Mouse (Mus musculus) spleen, adult 2 months (tissue): ENCODE measurements around the gene B4galt7. TPM values are rescaled to one million over a fixed set of nuclear protein-coding genes. Genes with fewer than 3 reads are reported as not detected.
"Not testable (repeated sequence)": the region's sequence is repeated elsewhere in the genome, so short reads cannot be mapped to it uniquely, and the experiment has no call there.

Experiments used
- DNase-seq, 2 experiments: peaks; one replicate each; pipeline versions ENCODE4 v3.0.0 to v3.0.0-alpha.2; 2012 to 2021; ENCODE audit warnings: low spot score in 2 of 2, low read depth in 1 of 2
- H3K27ac ChIP-seq: fragments of 200-500 bp; 2 replicates; pipeline ENCODE4 v1.5.1; 2012; ENCODE audit warnings: low read length, inconsistent platforms; ENCODE audit not compliant: insufficient read depth
- H3K27me3 ChIP-seq: fragments of 200-500 bp; 2 replicates; pipeline ENCODE4 v1.6.1; 2012; ENCODE audit warnings: mild to moderate bottlenecking, moderate library complexity, low read length, inconsistent platforms; ENCODE audit not compliant: control insufficient read depth, insufficient read depth
- H3K36me3 ChIP-seq: fragments of 200-500 bp; 2 replicates; pipeline ENCODE4 v1.6.1; 2012; ENCODE audit warnings: mild to moderate bottlenecking, low read length, inconsistent platforms; ENCODE audit not compliant: control insufficient read depth, insufficient read depth
- H3K4me1 ChIP-seq: fragments of 200-500 bp; 2 replicates; pipeline ENCODE4 v1.6.1; 2011; ENCODE audit warnings: inconsistent platforms; ENCODE audit not compliant: control insufficient read depth, insufficient read depth, insufficient read length
- H3K4me3 ChIP-seq: fragments of 200-500 bp; 2 replicates; pipeline ENCODE4 v1.5.1; 2011; ENCODE audit warnings: mild to moderate bottlenecking, inconsistent platforms; ENCODE audit not compliant: insufficient read depth, insufficient read length; ENCODE audit errors: extremely low read depth
- CTCF ChIP-seq: fragments of 200-500 bp; IDR thresholded peaks from 2 replicates; pipeline ENCODE4 v1.5.1; 2011; ENCODE audit warnings: mild to moderate bottlenecking, inconsistent platforms; ENCODE audit not compliant: insufficient read depth, insufficient read length, insufficient replicate concordance; ENCODE audit errors: extremely low read depth
- POLR2A ChIP-seq: fragments of 200-500 bp; IDR thresholded peaks from 2 replicates; pipeline ENCODE4 v1.6.1; 2011; ENCODE audit warnings: low read depth, low read length, inconsistent platforms
- WGBS: fragments of 180-500 bp; shearing (Covaris S2); methylation state at CpG from one replicate; pipeline ENCODE4 v1.1.7; 2018; 5-methylcytosine and 5-hydroxymethylcytosine counted together
- polyA plus RNA-seq: library from polyadenylated mRNA; depleted of rRNA; stranded (reverse); fragments of >200 nt; gene quantifications from 2 replicates; pipeline ENCODE4 v1.2.3, GENCODE M21; 2012

B4galt7 gene
- polyA plus RNA-seq, 1 experiment: 22.8 TPM

DNA sequence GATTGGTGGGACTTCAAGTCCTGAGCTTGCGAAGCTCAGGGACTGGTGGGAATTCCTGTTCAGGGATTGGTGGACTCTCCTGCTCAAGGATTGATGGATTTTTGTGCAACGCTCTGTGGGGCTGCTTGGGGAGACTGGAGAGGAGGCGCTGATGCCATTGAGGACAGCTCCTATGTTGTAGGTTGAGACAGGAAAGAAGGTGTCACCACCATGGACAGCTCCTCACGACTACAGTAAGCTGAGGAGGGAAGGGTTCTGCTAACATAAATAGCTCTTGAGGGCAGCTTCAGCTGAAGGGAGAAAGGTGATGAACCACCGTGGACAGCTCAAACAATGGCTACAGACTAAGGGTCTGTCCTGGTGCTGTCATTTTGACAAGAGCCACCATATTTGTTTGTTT is 23.8 kb upstream of the B4galt7 start:
- TF ChIP-seq CTCF (no peak), POLR2A (no peak)
- no peak overlapping the region for H3K27ac ChIP-seq
- no peak overlapping the region for H3K4me3 ChIP-seq
- 76% methylated on average over 5 of the region's 5 CpGs for WGBS
- H3K36me3 ChIP-seq: no peaks in the 10 kb centered on the region
- DNase-seq: no peak
- H3K4me1 ChIP-seq: no peaks in the 10 kb centered on the region; the same call in 1 of the 2 replicates
- H3K27me3 ChIP-seq: no peaks in the 10 kb centered on the region

DNA sequence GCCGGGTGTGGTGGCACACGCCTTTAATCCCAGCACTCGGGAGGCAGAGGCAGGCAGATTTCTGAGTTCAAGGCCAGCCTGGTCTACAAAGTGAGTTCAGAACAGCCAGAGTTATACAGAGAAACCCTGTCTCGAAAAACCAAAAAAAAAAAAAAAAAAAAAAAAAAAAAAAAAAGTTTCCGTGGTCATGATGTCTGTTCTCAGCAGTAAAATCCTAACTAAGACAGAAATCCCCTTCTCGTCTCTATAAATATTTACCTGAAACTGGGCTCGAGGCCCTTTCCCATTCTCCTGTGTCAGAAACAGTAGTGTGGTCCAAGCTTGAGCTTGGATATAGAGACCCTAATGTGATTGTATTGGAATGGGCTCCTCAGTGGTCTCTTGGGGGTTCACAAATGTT is 22.8 kb upstream of the B4galt7 start:
- DNase-seq, H3K36me3 ChIP-seq, H3K4me1 ChIP-seq, H3K4me3 ChIP-seq, H3K27ac ChIP-seq, H3K27me3 ChIP-seq: not testable (repeated sequence)
- 77% methylated on average over 7 of the region's 7 CpGs for WGBS

DNA sequence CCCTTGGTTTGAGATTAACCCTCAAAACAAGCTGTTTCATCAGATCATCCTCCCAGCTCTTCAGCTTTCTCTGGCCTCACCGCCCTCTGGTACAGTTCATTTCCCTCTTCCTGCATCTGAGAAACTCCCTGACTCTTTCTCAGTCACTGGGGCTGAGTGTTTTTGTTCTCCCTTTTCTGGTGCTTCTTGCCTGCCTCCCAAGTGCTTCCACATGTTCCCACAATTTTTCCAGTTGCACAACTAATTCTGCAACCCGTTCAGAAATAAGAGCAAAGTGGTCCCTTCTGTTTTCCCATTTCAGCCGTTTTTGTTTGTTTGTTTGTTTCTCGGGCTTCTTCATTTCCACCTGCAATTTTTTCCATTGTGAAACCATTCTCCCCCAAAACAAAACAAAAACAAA is 21.6 kb upstream of the B4galt7 start:
- TF ChIP-seq POLR2A: no peak
- TF ChIP-seq CTCF: no peak
- Histone ChIP-seq H3K27me3 (no peaks in the 10 kb centered on the region), H3K36me3 (no peaks in the 10 kb centered on the region), H3K4me1 (no peaks in the 10 kb centered on the region), H3K27ac (no peak overlapping the region), H3K4me3 (no peak overlapping the region)
- 80% methylated on average over 4 of the region's 4 CpGs for WGBS
- no peak for DNase-seq

DNA sequence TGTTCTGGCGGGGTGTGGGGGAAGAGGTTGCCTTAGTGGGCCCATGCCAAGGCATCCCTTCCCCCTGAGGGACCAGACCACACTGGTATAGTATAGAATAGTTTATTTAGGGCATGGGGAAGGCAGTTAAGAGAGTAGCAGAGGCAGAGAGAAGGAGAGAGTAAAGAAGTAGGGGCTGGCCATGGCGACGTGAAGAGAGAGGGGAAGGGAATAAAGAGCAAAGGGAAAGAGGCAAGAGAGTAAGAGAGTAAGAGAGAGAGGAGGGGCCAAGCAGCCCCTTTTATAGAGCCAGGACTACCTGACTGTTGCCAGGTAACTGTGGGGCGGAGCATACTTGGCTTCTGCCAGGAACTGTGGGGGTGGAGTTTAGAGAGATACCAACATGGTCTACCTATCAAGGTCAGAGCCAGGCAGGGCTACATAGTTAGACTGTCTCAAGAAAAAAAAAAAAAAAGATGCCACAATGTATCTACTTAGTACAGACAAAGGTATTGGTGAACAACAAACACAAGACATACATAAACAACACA is 7.7 kb upstream of the B4galt7 start:
- DNase-seq: no peak
- Histone ChIP-seq H3K27ac (no peak overlapping the region), H3K4me3 (no peak overlapping the region), H3K36me3 (peaks cover 21% of the 10 kb centered on the region), H3K4me1 (no peaks in the 10 kb centered on the region; the same call in 1 of the 2 replicates), H3K27me3 (no peaks in the 10 kb centered on the region)
- 85% methylated on average over 4 of the region's 4 CpGs for WGBS
- TF ChIP-seq POLR2A (no peak), CTCF (no peak)

DNA sequence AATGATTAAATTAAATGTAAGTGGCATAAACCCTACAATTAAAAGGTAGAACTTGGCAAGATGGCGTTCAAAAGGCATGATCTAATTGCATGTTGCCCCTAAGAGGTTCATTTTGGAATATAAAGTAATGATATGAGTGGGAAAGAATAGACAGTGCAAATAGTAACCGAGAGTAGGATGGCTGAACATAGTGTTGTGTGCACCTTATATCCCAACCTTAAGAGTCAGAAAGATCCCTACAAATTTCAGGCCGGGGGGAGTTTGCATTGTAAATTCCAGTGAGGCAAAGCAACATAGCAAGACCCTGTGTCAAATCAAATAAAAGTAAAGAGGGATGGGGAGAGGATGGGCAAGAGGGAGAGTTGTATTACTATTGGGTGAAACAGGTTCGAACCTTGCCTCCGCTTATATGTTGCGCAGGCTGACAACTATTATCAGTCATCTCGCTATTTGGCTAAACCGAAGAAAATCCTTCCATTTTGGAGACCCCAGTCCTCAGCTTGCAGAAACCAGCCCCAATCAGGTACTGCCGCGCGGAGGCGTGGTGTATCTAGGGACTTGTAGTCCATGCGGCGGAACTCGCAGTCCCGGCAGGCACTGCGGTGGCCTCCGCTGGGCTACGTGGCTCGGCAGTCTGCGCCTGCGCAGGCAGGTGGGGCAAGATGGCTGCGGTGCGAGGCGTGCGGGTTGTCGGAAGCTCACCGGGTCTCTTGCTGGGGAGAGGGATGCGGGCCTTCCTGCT is 7.0 kb upstream of the B4galt7 start:
- TF ChIP-seq CTCF: no peak
- TF ChIP-seq POLR2A: peak; percentile 95
- H3K27me3 ChIP-seq: no peaks in the 10 kb centered on the region
- no peaks in the 10 kb centered on the region; the same call in 1 of the 2 replicates for H3K4me1 ChIP-seq
- 6% methylated on average over 29 of the region's 29 CpGs for WGBS
- peak; percentile 88 to 96 for DNase-seq
- H3K27ac ChIP-seq: peak overlapping the region; percentile 55
- peak overlapping the region; percentile 86 for H3K4me3 ChIP-seq
- peaks cover 24% of the 10 kb centered on the region for H3K36me3 ChIP-seq

DNA sequence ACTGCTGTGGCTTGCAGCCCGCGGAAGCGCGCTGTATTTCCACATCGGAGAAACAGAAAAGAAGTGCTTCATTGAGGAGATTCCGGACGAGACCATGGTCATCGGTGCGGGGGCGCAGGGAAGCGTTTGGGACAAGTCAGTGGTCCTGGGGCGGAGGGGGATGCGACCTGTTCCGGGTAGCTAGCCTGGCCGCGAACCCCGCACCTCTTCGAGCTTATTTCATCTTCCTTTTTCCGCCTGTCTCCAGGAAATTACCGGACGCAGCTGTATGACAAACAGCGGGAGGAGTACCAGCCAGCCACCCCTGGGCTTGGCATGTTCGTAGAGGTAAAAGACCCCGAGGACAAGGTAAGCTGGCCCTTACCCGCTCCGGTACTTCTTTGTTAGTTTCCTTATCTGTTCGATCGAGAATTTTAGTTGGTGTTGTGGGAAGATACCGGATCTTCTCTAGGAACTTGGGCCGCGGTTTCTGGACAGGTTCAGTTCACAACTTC is 6.4 kb upstream of the B4galt7 start:
- WGBS: under 1% methylated on average over 31 of the region's 31 CpGs
- H3K36me3 ChIP-seq: peaks cover 24% of the 10 kb centered on the region
- H3K4me1 ChIP-seq: no peaks in the 10 kb centered on the region; the same call in 1 of the 2 replicates
- peak overlapping the region; percentile 86 for H3K4me3 ChIP-seq
- no peak for DNase-seq
- TF ChIP-seq CTCF (no peak), POLR2A (no peak)
- H3K27me3 ChIP-seq: no peaks in the 10 kb centered on the region
- peak overlapping the region; percentile 55 for H3K27ac ChIP-seq

DNA sequence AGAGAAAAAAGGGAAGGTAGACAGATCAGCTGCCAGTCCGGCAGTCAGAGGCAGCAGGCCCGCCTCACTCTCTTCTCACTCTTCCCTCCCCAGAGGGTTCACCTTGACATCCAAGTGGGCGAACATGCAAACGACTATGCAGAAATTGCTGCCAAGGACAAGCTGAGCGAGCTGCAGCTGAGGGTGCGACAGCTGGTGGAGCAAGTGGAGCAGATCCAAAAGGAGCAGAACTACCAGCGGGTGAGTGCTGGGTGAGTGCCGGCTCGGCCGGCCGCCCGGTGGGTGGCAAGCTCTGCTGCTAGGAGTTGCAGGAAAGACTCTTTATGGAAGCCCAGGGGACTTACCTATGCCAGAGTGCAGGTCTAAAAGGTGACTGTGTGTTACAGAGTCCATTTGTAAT is 4.3 kb upstream of the B4galt7 start:
- no peaks in the 10 kb centered on the region for H3K27me3 ChIP-seq
- 92% methylated on average over 12 of the region's 12 CpGs for WGBS
- TF ChIP-seq CTCF: no peak
- TF ChIP-seq POLR2A: no peak
- no peak overlapping the region for H3K4me3 ChIP-seq
- peaks cover 5% of the 10 kb centered on the region; the same call in 1 of the 2 replicates for H3K4me1 ChIP-seq
- H3K27ac ChIP-seq: no peak overlapping the region
- DNase-seq: no peak
- H3K36me3 ChIP-seq: peaks cover 24% of the 10 kb centered on the region
